Mouse (Mus musculus) forebrain, embryonic 16.5 days (tissue): ENCODE measurements around the gene Smpd4. TPM values are rescaled to one million over a fixed set of nuclear protein-coding genes. Genes with fewer than 3 reads are reported as not detected.

ENCODE experiments used
- ATAC-seq: fragments of 200-750 bp; cut with Nextera tagmentation; 2 replicates; pipeline ENCODE4 v1.8.0; 2017; ENCODE audit warnings: mild to moderate bottlenecking, moderate library complexity
- H3K27ac ChIP-seq: fragments of 300-500 bp; sonication (generic); 2 replicates; pipeline ENCODE4 v1.5.1; 2014; ENCODE audit warnings: low read length, control low read depth
- H3K27me3 ChIP-seq: fragments of 300-500 bp; sonication (generic); replicated peaks from 2 replicates; pipeline ENCODE4 v1.6.1; 2014; ENCODE audit warnings: low read length; ENCODE audit not compliant: control insufficient read depth, insufficient read depth
- H3K36me3 ChIP-seq: fragments of 300-500 bp; sonication (generic); 2 replicates; pipeline ENCODE4 v1.6.1; 2014; ENCODE audit not compliant: control insufficient read depth, insufficient read depth
- H3K4me1 ChIP-seq: fragments of 300-500 bp; sonication (generic); replicated peaks from 2 replicates; pipeline ENCODE4 v1.6.1; 2014; ENCODE audit warnings: low read length; ENCODE audit not compliant: control insufficient read depth, insufficient read depth
- H3K4me2 ChIP-seq: fragments of 300-500 bp; sonication (generic); 2 replicates; pipeline ENCODE4 v1.6.1; 2014; ENCODE audit warnings: mild to moderate bottlenecking, low read length, control low read depth
- H3K4me3 ChIP-seq: fragments of 300-500 bp; sonication (generic); replicated peaks from 2 replicates; pipeline ENCODE4 v1.5.1; 2014; ENCODE audit warnings: mild to moderate bottlenecking, low read length, control low read depth
- H3K9ac ChIP-seq: fragments of 300-500 bp; sonication (generic); replicated peaks from 2 replicates; pipeline ENCODE4 v1.6.1; 2014; ENCODE audit warnings: low read depth, low read length, control low read depth
- H3K9me3 ChIP-seq: fragments of 300-500 bp; sonication (generic); 2 replicates; pipeline ENCODE4 v1.6.1; 2016; ENCODE audit warnings: low read length; ENCODE audit not compliant: control insufficient read depth
- WGBS: fragments of 180-500 bp; shearing (Covaris S2); extraction: QIAGEN DNeasy Blood & Tissue Kit; methylation state at CpG from one replicate; pipeline ENCODE4 v1.1.7; 2014; 5-methylcytosine and 5-hydroxymethylcytosine counted together
- polyA plus RNA-seq: library from polyadenylated mRNA; unstranded; fragments of >200 nt; fragmentation: Nextera tagmentation; extraction: Ambion mirVana; gene quantifications from 2 replicates; pipeline ENCODE4 v1.2.1, GENCODE M21; 2015

Gene Smpd4
- polyA plus RNA-seq, 1 experiment from 2014 or later, result 38.3 TPM

DNA sequence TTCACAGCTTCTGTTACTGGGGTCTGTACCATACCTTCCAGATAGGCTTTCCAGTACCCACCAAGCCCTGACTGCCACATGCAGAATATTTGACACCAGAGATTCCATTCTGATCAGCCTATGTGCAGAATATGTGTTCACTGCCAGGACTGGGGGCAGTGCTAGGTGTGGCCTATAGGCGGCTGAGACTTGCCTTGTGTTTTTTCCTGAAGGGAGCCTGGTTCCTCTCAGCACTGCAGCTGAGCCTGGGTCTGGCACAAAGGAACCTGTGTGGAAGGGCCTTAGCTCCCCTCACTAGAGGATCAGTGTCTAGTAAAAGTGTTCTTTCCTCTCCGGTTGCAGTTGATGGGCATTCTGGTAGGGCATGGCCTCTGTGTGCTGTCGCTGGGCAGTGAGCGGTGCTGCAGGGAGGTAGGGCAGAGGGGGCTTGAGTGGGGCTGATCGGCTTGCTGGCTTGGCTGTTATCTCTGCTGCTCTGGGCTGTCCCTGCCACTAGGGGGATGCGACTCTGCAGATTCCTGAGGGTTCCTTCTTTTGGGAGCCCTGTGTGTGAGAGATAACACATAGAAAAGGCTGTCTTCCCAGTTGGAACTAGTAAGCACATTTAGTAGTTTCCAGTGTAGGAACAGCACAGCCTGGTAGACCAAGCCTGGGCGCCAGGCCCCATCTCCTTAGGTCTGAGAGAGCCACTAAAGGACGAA is 14.5 kb downstream of the Smpd4 start:
- Histone ChIP-seq H3K4me1 (no peaks in the 10 kb centered on the region), H3K27me3 (no peaks in the 10 kb centered on the region), H3K4me2 (no peak overlapping the region), H3K9ac (no peak overlapping the region), H3K27ac (no peak overlapping the region), H3K9me3 (no peaks in the 10 kb centered on the region), H3K36me3 (peaks cover 25% of the 10 kb centered on the region), H3K4me3 (no peak overlapping the region)
- ATAC-seq, result no peak
- WGBS, result 73% methylated on average over 8 of the region's 8 CpGs

DNA sequence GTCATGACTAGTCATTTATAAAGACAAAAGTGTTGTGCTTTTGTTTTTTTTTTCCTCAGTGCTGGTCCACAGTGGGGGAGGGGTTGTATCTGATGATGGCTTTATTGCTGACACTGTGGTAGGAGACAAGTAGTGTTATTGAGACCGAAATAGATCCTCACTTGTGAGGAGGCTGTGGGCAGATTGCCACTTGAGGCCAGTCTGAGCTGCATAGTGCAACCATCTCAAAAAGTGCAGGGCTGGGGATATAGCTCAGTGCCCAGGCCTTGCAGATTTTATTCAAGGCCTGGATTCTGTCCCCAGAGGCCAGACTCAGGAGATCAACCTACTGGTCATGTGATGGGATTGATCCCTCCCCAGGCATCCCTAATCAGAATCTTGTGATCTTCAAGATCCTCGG is 17.8 kb downstream of the Smpd4 start:
- Histone ChIP-seq H3K9ac (no peak overlapping the region), H3K4me3 (no peak overlapping the region), H3K4me1 (no peaks in the 10 kb centered on the region), H3K36me3 (peaks cover 17% of the 10 kb centered on the region), H3K9me3 (no peaks in the 10 kb centered on the region), H3K27me3 (no peaks in the 10 kb centered on the region), H3K4me2 (no peak overlapping the region), H3K27ac (no peak overlapping the region)
- 85% methylated on average over 2 of the region's 2 CpGs for WGBS
- no peak for ATAC-seq

DNA sequence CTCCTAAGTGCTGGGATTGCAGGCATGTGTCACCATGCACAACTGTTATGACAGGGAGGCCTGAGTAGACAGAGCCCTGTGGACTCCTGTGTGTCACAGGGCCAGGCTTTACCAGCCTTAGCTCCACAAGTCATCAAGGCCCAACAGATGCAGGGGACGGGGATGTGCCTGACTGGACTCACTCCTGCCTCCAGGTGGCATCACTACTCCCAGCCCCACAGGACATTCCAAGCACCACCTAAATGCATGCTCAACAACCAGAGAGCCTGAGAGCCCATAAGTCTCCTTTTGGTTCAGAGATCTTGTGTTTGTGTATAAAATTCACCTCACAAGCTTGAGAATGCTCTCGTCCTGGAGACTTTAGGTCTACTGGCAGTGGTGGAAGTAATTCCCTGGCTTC is 18.5 kb downstream of the Smpd4 start:
- no peaks in the 10 kb centered on the region for H3K9me3 ChIP-seq
- no peak overlapping the region for H3K4me2 ChIP-seq
- H3K9ac ChIP-seq, result no peak overlapping the region
- no peaks in the 10 kb centered on the region for H3K4me1 ChIP-seq
- H3K4me3 ChIP-seq, result no peak overlapping the region
- WGBS, result 85% methylated on average over 2 of the region's 2 CpGs
- H3K36me3 ChIP-seq, result peaks cover 20% of the 10 kb centered on the region
- no peak for ATAC-seq
- H3K27ac ChIP-seq, result no peak overlapping the region
- no peaks in the 10 kb centered on the region for H3K27me3 ChIP-seq

DNA sequence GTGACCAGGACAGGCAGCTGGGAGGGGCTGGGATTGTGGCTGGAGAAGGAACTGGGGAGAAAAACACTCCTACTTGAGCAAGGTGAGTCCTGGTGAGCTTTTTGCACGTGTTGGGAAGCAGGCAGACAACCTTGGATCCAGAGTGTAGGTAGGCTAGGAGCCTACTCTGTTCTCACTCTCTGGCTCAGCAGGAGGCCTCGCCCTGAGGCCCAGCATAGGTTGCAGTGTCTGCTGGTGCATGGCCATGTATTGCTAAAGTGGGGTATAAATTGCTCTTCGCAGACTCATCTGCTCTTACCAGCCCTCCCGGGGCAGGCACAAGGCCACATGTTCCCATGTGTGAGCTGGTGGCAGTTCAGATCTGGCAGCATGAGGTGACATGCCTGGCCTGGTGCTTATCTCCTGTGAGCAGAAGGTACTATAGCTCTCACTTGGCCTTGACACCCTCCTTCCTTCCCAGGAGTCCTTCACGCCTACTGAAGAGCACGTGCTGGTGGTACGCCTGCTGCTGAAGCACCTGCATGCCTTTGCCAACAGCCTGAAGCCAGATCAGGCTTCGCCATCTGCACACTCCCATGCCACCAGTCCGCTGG is 19.0 kb downstream of the Smpd4 start:
- Histone ChIP-seq H3K4me3 (no peak overlapping the region), H3K27me3 (no peaks in the 10 kb centered on the region), H3K9ac (no peak overlapping the region), H3K4me1 (no peaks in the 10 kb centered on the region), H3K4me2 (no peak overlapping the region), H3K27ac (no peak overlapping the region), H3K9me3 (no peaks in the 10 kb centered on the region), H3K36me3 (peaks cover 18% of the 10 kb centered on the region)
- no peak for ATAC-seq
- WGBS, result 93% methylated on average over 9 of the region's 9 CpGs

DNA sequence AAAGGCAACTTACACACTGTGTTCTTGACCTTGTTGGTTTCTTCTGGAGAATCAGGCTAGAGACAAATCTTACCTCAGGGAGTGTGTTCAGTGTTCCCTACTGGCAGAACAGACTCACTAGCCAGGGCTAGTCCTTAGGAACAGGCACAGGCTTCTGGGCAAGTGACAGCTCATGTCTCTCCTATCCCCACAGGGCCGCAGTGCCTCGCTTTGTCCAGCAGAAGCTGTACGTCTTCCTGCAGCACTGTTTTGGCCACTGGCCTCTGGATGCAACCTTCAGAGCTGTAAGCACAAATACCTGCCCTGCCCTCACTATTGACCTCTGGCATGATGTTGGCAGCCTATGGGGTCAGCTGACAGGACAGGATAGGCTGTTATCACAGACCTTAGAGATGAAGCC is 19.9 kb downstream of the Smpd4 start:
- Histone ChIP-seq H3K4me2 (no peak overlapping the region), H3K27ac (no peak overlapping the region), H3K4me3 (no peak overlapping the region), H3K4me1 (no peaks in the 10 kb centered on the region), H3K9ac (no peak overlapping the region), H3K27me3 (no peaks in the 10 kb centered on the region), H3K36me3 (peaks cover 15% of the 10 kb centered on the region), H3K9me3 (no peaks in the 10 kb centered on the region)
- no peak for ATAC-seq
- 89% methylated on average over 3 of the region's 3 CpGs for WGBS

DNA sequence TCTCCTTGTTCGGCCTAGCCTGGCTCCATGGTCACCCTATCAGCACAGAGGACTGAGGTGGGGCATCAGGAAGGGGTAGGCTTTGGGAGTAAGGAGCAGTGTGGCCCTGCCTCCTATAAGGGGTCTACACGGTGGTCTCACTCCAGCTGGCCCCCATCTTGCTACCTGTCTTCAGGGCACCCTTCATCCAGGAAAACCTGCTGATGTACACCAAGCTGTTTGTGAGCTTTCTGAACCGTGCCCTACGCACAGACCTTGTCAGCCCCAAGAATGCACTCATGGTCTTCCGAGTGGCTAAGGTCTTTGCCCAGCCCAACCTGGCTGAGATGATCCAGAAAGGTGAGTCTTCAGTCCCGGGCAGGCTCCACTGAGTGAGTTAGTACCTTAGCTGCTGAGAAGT is 20.8 kb downstream of the Smpd4 start:
- WGBS, result 90% methylated on average over 6 of the region's 6 CpGs
- peaks cover 15% of the 10 kb centered on the region for H3K36me3 ChIP-seq
- H3K27me3 ChIP-seq, result no peaks in the 10 kb centered on the region
- no peak for ATAC-seq
- no peaks in the 10 kb centered on the region for H3K4me1 ChIP-seq
- no peak overlapping the region for H3K9ac ChIP-seq
- H3K4me3 ChIP-seq, result no peak overlapping the region
- no peaks in the 10 kb centered on the region for H3K9me3 ChIP-seq
- H3K27ac ChIP-seq, result no peak overlapping the region
- H3K4me2 ChIP-seq, result no peak overlapping the region

DNA sequence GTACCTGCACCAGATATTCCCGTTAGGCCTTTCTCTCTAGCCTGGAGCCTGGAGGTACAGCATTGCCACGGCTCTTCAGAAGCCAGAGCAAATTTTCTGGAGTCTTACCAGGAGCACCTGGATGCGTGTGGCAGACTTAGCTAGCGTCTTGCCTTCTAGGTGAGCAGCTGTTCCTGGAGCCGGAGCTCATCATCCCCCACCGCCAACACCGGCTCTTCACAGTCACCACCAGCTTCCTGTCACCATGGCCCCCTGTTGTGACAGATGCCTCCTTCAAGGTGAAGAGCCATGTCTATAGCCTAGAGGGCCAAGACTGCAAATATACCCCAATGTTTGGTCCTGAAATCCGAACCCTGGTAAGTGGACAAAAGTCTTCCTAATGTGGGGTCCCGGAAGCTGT is 21.6 kb downstream of the Smpd4 start:
- no peak overlapping the region for H3K9ac ChIP-seq
- H3K27ac ChIP-seq, result no peak overlapping the region
- H3K9me3 ChIP-seq, result no peaks in the 10 kb centered on the region
- H3K36me3 ChIP-seq, result peaks cover 15% of the 10 kb centered on the region
- no peaks in the 10 kb centered on the region for H3K27me3 ChIP-seq
- no peak overlapping the region for H3K4me3 ChIP-seq
- no peaks in the 10 kb centered on the region for H3K4me1 ChIP-seq
- no peak for ATAC-seq
- WGBS, result 94% methylated on average over 9 of the region's 9 CpGs
- no peak overlapping the region for H3K4me2 ChIP-seq

DNA sequence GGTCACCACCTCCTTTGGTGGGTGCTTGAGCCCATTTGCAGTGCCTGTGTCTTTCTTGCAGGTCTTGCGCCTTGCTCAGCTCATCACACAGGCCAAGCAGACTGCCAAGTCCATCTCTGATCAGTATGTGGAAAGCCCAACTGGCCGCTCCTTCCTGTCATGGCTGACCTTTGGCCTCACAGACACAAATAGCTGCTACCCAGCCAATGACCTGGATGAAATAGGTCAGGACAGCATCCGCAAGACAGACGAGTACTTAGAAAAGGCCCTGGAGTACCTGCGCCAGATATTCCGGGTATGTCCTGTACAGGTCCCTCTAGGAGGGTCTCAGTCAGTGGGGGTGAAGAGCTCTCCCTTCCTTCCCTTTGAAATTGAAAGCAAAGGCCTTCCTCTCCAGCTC is 22.1 kb downstream of the Smpd4 start:
- Histone ChIP-seq H3K27ac (no peak overlapping the region), H3K9me3 (no peaks in the 10 kb centered on the region), H3K4me3 (no peak overlapping the region), H3K36me3 (peaks cover 15% of the 10 kb centered on the region), H3K4me2 (no peak overlapping the region), H3K27me3 (no peaks in the 10 kb centered on the region), H3K4me1 (peaks cover 3% of the 10 kb centered on the region; the same call in 1 of the 2 replicates), H3K9ac (no peak overlapping the region)
- WGBS, result 90% methylated on average over 6 of the region's 6 CpGs
- ATAC-seq, result no peak

DNA sequence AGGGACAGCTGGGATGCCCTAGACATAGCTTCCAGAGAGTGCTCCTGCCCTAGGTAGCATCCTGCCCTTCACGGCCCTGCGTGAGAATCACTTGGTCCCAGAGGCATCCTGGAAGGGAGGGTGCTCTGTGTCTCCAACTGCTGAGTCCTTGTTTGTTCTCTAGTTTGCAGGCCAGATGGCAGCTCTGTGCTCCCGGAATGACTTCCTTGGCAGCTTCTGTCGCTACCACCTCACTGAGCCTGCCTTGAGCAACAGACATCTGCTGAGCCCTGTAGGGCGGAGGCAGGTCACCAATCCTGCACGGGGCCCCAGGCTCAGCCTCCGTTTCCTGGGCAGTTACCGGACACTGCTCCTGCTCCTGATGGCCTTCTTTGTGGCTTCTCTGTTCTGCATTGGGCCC is 23.2 kb downstream of the Smpd4 start:
- Histone ChIP-seq H3K27me3 (no peaks in the 10 kb centered on the region), H3K9me3 (no peaks in the 10 kb centered on the region), H3K27ac (no peak overlapping the region), H3K4me2 (no peak overlapping the region), H3K4me1 (peaks cover 8% of the 10 kb centered on the region), H3K4me3 (no peak overlapping the region), H3K9ac (no peak overlapping the region), H3K36me3 (peaks cover 15% of the 10 kb centered on the region)
- ATAC-seq, result no peak
- WGBS, result 76% methylated on average over 8 of the region's 8 CpGs
